Mouse (Mus musculus) cerebellum, adult 9-10 months (tissue): ENCODE measurements around the gene Zfp987.
"Not testable (repeated sequence)": the region's sequence is repeated elsewhere in the genome, so short reads cannot be mapped to it uniquely, and the experiment has no call there.

Experiments used
- DNase-seq: peaks from one replicate; pipeline ENCODE4 v3.0.0; 2022

The Zfp987 gene

DNA sequence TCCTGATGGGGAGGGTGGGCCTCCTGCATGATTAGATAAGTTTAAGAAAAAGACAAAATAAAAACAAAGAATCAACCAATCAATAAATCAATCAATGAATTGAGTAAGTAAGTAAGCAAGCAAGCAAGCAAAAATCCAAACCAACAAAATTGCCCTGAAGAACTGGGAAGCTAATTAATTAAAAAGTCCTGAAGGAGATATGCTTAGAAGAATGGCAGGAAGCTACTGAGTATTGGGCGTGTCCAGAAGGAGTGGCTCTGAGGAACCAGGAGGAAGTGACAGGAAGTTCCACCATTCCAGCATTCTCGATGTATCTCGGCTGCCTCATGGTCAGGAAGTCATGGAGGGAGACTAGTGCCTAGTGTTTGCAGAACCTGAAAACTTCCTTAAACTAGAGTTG is at the start of gene Zfp987:
Gene Zfp987, plus strand, starts transcription at position 301 of the 400 bp plus-strand sequence.
- DNase-seq = not testable (repeated sequence)

DNA sequence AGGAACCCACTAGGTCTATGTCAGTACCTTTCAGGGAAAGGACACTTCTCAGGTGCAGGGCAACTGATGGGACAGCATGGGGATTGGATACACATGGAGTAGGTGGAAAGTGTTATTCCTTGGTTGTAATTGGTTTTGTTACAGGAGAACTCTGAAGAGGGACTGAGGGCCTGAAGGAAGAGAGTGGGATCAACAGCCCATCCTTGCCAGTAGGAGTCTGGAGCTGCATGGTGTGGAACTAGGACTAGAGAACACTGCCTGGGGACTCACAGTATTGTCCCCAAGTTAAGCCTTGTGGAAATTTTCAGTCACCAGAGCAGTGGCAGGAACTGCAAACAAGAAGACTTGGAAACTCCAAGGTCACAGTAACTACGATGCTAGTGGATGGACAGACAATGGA is 44.6 kb upstream of the Zfp987 start:
- DNase-seq = not testable (repeated sequence)

DNA sequence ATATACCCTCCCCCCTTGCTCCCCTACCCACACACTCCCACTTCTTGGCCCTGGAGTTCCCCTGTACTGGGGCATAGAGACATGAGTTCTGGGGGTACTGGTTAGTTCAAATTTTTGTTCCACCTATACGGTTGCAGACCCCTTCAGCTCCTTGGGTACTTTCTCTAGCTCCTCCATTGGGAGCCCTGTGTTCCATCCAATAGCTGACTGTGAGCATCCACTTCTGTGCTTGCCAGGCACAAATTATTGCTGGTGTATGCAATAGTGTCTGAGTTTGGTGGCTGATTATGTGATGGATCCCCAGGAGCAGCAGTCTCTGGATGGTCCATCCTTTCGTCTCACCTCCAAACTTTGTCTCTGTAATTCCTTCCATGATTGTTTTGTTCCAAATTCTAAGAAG is 43.7 kb upstream of the Zfp987 start:
- DNase-seq = not testable (repeated sequence)

DNA sequence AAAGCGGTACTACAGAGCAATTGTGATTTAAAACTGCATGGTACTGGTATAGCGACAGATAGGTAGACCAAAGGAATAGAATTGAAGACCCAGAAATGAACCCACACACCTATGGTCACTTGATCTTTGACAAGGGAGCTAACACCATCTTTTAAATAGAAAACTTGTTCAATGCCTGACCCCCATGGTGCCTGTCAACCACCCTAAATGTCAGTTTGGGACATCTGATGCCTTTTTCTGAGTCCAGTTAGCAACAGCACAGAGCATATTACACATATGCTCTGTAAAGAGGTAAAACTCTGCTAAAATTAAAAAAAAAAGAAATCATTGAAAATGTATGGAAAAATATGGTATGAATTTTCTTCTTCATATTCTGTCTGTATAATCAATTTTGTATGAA is 41.8 kb upstream of the Zfp987 start:
- no peak for DNase-seq

DNA sequence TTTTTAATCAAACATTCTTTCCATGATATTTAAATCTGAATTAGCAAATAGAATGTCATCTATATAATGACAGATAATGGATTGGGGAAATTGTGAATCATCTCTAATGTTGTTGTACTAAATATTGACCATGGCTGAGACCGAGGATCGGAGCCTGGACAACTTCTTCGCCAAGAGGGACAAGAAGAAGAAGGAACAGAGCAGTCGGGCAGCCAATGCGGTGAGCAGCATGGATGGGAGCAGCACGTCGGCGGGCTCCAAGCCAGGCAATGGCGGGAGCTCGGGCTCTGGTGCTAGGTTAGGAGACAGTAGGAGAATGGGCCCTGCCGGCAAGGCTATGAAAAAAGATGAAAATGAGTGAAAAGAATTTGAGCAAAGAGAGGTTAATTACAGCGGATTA is 38.5 kb upstream of the Zfp987 start:
- DNase-seq = not testable (repeated sequence)

DNA sequence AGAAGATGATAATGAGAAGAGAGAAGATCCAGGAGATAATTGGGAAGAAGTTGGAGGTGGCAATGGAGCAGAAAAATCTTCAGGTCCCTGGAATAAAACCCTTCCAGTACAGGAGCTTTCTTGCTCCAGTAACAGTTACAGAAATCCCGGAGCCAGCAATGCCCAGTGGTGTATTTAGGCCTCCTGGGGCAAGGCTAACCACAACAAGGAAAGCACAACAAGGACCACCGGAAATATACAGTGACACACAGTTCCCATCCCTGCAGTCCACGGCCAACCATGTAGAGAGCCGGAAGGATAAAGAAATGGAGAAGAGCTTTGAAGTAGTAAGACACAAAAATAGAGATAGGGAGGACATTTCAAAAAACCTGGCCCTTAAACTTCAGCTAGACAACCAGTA is 38.0 kb upstream of the Zfp987 start:
- DNase-seq = not testable (repeated sequence)

DNA sequence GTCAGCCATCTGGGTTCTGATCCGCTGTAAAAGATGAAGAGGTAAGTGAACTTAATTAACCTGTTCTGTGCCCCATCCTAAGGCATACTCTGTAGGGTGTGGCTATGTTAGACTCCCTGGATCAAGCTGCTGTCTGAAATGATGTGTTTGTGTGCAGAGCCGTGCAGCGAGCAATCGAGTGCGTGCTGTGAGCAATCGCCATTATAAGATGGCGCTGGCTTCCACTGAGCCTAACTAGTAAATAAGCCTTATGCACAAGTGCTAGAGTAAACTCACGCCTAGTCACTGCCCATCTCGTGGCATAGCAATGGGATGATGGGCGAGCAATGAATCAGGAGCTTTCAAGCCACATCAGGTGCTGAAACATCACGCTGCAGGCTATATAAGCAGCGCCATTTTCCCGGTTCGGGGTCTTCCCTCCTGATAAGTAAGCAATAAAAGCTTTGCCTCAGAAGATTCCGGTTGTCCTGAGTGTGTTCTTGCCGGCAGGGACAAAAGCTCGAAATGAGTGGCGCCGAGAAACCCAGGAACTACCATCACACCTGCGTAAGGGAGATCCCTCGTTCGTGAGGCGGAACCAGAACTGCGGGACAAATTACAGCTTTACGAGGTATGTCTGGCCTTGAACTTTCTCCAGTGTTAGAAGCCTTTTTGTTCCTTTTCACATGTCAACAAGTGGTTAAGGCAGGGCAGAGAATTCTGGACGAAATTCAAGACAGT is 37.0 kb upstream of the Zfp987 start:
- DNase-seq = not testable (repeated sequence)

DNA sequence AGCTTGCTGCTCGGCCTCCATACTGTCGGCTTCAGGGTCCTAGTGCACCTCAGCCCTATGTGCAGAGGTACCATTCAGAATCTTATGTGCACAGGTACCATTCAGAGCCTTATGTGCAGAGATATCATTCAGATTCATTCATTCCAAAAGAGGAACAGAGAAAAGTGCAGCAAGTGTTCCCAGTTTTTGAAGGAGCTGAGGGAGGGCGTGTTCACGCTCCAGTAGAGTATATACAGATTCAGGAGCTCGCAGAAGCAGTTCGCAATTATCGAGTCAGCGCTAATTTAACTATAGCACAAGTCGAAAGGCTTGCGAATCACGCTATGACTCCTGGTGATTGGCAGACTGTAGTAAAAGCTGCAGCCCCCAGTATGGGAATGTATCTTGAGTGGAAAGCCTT is 36.0 kb upstream of the Zfp987 start:
- DNase-seq = not testable (repeated sequence)

DNA sequence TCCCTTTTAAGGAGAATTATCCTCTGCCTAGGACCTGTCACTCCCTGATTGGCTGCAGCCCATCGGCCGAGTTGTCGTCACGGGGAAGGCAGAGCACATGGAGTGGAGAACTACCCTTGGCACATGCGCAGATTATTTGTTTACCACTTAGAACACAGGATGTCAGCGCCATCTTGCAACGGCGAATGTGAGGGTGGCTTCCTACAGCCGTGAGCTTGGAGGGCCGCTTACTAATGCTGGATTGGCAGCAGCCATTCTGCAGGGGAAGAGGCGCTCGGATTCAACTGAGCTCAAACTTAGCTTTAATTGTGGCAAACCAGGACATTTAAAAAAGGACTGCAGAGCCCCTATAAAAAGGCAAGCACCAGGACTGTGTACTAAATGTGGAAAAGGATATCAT is 35.1 kb upstream of the Zfp987 start:
- DNase-seq = not testable (repeated sequence)

DNA sequence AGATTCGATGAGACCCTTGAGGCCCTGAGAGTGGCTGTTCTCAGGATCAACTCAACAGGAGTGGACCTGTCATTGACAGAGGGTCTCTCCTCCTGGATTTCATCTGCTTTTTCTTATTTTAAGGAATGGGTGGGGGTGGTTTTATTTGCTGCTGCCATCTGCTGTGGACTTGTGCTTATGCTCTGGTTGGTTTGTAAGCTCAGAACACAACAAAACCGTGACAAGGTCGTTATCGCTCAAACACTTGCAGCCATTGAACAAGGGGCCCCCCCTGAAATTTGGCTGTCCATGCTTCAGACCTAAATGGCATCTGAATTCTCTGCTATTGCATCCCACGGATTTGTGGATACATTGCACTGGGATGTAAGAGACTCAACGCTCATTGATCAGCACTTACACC is 34.1 kb upstream of the Zfp987 start:
- not testable (repeated sequence) for DNase-seq

DNA sequence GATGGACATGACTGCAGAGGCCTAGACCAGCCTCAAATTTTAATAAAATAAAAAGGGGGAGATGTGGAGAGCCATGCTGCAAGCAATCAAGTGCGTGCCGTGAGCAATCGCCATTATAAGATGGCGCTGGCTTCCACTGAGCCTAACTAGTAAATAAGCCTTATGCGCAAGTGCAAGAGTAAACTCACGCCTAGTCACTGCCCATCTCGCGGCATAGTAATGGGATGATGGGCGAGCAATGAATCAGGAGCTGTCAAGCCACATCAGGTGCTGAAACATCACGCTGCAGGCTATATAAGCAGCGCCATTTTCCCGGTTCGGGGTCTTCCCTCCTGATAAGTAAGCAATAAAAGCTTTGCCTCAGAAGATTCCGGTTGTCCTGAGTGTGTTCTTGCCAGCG is 33.5 kb upstream of the Zfp987 start:
- not testable (repeated sequence) for DNase-seq

DNA sequence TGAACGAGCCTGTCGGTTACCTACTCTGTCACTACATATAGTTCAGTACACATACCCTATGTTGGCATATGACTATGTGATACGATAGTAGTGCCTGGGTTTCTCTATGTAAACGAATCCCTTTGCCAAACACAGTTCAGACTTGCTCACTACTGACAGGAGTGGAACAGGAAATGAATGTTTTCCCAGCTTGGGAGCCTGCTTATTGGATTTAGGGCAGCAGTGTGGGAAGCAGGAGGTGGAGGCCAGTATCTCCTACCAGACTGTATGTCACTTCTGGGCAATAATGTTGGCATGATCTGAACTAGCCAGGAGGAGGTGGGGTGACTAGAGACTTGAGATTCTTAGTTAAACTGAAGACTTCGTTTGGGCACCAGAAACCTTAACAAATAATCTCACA is 32.3 kb upstream of the Zfp987 start:
- DNase-seq = not testable (repeated sequence)

DNA sequence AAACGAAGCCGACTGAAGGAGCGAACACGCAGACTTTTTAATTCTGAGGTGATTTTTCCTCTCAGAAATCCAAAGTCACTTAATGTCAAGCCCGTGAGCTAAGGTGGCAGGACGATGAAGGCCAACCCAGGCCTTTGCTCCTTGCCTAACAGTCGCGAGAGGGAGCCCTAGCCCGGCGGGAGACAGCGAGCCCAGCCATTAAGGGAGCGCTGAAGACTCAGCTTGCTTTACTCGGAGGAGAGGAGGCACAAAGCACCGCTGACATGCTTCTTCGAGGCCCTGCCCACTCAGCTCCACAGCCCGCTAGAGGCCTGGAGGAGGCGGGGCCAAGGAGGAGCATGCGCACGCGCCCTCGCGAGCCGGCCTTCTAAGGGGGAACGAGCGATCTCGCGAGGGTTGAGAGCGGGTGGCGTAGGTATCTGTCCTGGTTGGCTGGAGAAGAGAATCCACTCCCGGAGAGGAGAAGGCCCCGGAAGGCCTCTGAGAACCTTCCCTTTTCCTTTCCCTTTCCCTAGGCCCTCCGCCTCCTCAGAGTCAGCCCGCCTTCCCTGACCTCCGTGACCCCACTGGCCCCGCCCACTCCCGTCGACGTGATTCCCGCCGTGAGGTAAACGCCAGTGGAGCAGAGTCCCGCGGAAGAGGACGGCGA is 30.0 kb upstream of the Zfp987 start:
- not testable (repeated sequence) for DNase-seq

DNA sequence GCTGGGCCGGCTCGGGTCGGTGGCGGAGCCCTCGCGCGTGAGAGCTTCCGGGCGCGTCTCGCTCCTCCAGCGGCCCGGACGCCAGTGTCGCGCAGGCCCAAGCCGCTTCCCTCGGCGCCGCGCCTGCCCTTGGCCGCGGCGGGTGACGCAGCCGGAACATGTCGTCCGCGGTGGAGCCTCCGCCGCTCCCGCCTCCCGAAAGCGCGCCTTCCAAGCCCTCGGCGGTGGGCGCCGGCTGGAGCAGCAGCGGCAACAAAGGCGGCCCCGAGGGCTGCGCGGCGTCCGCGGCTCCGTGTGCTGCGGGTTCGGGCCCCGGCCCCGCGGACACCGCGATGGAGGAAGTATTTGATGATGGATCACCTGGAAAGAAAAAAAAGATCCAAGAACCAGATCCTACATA is 29.5 kb upstream of the Zfp987 start:
- not testable (repeated sequence) for DNase-seq

DNA sequence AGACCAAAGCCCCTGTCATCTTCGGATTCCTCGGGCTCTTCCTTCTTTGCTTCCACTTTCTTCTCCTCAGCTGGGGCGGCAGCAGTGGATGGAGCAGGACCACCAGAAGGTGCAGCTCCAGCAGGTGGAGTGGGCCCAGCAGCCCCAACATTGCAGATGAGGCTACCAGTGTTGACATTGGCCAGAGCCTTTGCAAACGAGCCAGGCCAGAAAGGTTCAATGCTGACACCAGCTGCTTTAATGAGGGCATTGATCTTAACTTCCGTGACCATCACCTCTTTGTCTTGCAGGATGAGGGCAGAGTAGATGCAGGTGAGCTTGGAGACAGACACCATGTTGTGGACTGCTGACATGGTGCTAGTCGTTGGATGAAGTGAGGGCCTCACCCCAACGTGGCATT is 23.8 kb upstream of the Zfp987 start:
- DNase-seq = not testable (repeated sequence)

DNA sequence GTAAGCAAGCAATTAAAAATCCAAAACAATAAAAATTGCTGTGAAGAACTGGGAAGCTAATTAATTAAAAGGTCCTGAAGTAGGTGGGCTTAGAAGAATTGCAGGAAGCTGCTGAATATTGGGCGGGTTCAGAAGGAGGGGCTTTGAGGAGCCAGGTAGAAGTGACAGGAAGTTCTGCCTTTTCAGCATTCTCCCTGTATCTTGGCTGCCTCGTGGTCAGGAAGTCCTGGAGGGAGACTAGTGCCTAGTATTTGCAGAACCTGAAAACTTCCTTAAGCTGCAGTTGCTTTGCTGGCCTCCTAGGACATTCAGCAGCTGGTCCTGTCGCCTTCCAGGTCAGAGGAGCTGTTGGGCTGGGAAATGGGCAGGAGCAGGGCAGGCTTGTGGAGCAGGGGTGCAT is 4.3 kb downstream of the Zfp987 start:
- not testable (repeated sequence) for DNase-seq

DNA sequence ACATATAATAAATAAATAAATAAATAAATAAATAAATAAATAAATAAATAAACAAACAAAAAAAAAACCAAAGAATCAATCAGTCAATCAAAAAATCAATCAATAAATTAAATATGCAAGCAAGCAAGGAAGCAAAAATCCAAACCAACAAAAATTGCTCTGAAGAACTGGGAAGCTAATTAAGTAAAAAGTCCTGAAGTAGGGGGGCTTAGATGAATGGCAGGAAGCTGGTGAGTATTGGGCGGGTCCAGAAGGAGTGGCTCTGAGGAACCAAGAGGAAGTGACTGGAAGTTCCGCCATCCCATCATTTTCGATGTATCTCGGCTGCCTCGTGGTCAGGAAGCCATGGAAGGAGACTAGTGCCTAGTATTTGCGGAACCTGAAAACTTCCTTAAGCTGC is 59.4 kb downstream of the Zfp987 start, which contains the start of gene Zfp600:
Gene Zfp600, plus strand, starts transcription at position 301 of the 400 bp plus-strand sequence.
- not testable (repeated sequence) for DNase-seq

DNA sequence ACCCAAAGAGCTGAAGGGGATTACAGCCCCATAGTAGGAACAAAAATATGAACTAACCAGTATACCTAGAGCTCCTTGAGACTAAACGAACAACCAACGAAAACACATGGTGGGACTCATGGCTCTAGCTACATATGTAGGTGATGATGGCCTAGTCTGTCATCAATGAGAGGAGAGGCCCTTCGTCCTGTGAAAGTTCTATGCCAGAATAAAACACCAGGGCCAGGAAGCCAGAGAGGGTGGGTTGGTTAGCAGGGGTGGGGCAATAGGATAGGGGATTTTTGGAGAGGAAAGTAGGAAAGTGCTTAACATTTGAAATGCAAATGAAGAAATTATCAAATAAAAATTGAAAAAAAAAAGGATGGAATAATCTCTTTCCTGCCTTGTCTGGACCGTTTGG is 65.8 kb downstream of the Zfp987 start:
- DNase-seq = not testable (repeated sequence)

DNA sequence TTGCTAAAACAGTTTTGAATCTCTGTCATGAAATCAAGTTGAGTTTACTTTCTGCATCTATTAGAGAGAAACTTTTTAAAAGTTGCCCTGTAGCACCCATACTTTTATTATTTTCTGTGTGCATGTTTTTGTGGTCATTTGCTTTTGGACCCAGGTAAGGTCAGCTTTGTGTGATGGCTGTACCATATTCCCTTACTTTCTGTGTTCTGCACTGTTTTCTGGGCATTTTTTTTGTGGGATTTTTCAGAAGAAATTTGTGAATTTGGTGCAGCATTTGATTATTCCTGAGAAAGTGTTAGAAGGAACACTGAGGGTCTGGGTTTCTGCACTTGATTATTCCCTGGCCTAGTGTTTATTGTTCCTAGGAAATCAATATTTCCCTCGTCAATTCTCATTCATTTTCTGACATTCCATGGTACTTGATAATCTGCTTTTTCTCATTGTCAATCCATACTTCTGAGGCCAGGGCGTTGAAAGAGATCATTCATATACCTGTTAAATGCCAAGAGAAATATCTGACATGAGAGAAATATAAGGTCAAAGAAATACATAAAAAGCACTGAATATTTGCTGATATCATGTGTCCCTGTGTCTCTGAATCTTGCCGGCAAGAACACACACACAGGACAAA is 70.2 kb downstream of the Zfp987 start:
- DNase-seq = not testable (repeated sequence)

DNA sequence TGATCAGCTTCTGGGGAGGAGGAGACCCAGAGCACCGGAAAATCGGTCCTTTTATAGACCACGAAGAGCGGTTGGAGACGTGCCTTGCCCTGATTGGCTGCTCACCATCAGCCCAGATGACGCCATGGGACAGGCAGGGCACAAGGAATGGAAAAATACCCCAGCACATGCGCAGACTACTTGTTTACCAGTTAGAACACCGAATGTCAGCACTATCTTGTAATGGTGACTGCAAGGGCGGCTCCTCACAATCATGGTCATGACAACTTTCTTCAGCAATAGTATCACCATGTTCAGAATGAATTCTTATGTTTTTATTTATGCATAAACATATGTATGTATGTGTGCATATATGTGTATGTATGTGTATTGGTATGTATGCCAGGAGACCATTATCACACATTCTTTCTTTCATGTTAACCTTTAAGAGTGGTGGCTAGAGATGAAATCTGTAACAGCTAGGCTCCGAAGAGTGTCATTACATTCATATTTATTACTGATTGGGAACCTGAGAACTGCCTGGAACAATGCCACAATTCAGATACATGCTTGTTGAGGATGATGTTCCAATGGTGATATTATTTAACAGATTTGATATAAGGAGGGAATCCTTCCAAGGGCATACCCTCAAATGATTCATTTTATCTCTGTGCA is 70.9 kb downstream of the Zfp987 start:
- DNase-seq = not testable (repeated sequence)

DNA sequence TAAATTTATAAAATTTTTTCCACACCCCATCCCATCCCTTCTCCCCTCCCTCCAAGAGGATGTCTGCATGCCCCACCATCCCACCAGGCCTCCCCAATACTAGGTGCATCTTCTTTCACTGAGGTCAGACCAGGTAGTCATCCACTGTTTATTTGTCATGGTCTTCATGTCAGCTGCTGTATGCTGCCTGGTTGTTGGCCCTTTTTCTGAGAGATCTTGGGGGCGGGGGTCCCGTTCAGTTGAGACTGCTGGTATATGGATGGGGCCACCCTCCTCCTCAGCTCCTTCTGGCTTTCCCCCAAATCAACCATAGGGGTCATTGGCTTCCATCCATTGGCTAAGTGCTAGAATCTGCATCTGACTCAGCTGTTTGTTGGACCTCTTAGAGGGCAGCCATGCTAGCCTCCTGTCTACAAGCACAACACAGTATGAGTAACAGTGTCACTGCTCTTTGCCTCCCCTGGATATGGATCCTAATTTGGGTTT is 71.7 kb downstream of the Zfp987 start:
- DNase-seq = not testable (repeated sequence)

DNA sequence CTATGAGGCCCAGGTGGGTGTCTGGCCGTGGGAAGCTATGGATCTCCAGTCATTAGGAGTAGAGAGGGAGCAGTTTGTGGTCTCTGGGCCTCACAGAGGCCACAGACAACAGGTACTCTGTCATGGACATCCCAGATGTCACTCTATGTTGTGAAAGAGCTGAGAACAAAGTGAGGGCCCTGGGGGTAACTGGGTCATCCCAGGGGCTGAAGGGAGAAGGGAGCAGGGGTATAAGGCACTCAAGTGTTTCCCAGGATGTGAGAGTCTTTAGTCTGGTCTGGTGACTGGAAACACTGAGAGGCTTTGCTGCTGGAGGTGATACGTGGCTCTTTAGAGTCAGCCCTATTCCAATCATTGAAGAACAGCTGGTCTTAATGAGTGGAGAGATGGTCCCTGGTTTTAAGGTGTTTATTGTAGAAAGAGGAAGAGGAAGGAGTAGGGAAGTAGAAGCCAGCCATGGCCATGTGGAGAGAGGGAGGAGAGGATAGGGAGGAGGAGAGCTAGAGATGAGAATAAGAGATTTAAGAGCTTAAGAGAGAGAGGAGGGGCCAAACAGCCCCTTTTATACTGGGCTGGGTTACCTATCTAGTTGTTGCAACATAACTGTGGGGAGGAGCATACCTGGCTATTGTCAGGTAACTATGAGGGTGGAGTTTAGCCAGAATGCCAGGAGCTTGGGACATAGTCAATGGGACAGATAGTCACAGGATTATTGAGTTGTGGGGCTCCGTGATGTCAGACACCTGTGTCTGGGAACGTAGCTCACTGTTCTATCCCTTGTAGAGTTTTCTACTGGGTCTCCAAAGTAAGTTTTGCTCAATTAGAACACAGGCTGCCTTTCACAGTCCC is 76.5 kb downstream of the Zfp987 start:
- not testable (repeated sequence) for DNase-seq
